Mouse (Mus musculus): ENCODE results near the gene Gstt2. TPM values are rescaled to one million over a fixed set of nuclear protein-coding genes. Genes with fewer than 3 reads are reported as not detected.
A peak's percentile ranks its signal among the peaks of the same experiment; 100 is the strongest.

Gstt2 gene
- total and polyA plus RNA-seq, 2 experiments from 2014 or later = 10.2 to 11.1 TPM

DNA sequence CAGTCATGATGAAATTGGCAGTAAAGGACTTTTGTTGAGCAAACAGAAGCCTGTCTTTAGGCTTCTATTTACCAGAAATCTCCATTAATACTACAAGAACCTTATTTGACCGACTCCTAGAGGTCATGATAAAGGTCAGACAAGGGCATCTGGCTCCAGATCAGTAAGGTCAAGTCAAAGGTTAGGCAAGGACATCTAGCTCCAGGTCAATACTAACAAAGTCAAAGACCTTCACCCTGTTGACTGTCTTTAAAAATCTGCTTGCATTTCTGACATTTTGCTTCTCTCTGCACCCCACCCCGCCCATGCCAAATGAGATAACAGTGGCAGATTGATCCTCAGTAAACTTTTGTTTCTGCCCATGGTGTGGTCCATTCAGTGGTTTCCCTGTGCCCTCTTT, 33.0 kb downstream of the Gstt2 start:
- no peak for TF ChIP-seq CTCF (IDR thresholded peaks at IDR 0.05; ENCODE audit: low read depth)
- Histone ChIP-seq H3K27ac (no peak overlapping the region), H3K9me3 (ENCODE audit: low read length) (no peaks in the 10 kb centered on the region), H3K4me3 (ENCODE audit: low read length) (no peak overlapping the region), H3K36me3 (ENCODE audit: insufficient read depth, low read length) (no peaks in the 10 kb centered on the region), H3K4me1 (ENCODE audit: insufficient read depth, low read length) (no peaks in the 10 kb centered on the region), H3K4me2 (ENCODE audit: low read depth, low read length) (no peak overlapping the region), H3K9ac (replicated peaks; ENCODE audit: low read length) (no peak overlapping the region), H3K27me3 (ENCODE audit: insufficient read depth, low read length) (no peaks in the 10 kb centered on the region)
- 75% methylated on average over 2 of the region's 2 CpGs for WGBS
- DNase-seq (ENCODE audit: low spot score) = no peak
- no peak for ATAC-seq

DNA sequence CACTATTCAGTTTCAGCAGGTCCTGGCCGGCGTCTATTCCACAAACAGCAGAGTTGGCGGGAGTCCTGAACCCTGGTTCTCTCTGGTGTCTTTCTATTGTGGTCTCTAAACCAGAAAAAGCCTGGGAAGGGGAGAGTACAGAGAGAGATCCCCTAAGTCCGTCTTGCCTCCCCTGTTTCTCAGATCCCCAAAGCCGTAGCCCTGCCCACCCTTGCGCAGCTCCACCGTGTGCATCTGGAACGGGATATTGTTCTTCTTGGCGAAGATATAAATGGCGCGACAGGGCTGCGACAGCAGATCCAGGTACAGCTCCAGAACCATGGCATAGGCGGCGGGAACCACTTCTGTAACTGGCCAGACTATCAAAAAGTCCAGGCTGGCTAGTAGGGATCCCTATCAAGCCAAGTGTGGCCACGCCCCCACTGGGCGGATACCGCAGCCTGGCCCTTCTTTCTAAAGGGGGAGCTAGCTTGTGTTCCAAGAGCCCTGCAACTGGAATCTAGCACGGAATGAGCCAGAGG, 39.0 kb downstream of the Gstt2 start, which contains the start of gene Gstt1:
Gstt1 (minus strand) TSS at position 409 of the 521 bp plus-strand sequence.
- peak within 1 kb of the TSS; percentile 38 for H3K4me3 ChIP-seq (ENCODE audit: low read length)
- H3K4me2 ChIP-seq (ENCODE audit: low read depth, low read length) = peak within 1 kb of the TSS; percentile 82
- no peak for TF ChIP-seq CTCF (IDR thresholded peaks at IDR 0.05; ENCODE audit: low read depth)
- DNase-seq (ENCODE audit: low spot score) (peak; percentile 48), ATAC-seq (peak; percentile 55)
- peak within 1 kb of the TSS; percentile 47 for H3K9ac ChIP-seq (replicated peaks; ENCODE audit: low read length)
- no peaks in the 10 kb centered on the region for H3K9me3 ChIP-seq (ENCODE audit: low read length)
- no peaks in the 10 kb centered on the region for H3K27me3 ChIP-seq (ENCODE audit: insufficient read depth, low read length)
- H3K4me1 ChIP-seq (ENCODE audit: insufficient read depth, low read length) = no peaks in the 10 kb centered on the region
- H3K36me3 ChIP-seq (ENCODE audit: insufficient read depth, low read length) = no peaks in the 10 kb centered on the region
- peak within 1 kb of the TSS; percentile 41; the same call in 1 of the 2 replicates for H3K27ac ChIP-seq
- WGBS = under 1% methylated on average over 18 of the region's 18 CpGs

DNA sequence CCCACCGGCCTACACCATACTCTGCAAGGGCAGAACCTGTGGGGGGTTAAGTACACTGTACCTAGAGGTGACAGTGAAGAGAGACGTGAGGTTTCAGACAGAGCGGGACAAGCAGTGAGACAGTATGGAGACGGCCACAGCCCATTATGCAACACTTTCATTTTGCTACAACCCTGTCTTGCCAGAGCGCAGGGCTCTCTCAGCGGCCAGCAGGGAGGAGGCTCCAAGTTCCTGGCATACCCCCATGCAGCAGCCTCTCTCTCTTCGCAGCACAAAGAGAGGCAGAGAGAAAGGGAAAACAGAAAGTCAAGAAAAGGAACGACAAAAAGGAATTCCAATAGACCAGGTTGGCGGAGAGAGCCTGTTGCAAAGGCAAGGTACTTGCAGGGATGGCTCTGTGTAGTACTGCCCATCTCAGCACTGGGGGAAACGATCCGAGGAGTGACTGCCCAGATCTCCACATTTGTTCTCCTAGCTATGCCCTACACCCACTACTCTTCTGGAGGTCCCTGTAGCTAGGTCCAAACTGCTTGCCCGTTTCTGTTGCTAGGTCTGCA, 39.5 kb downstream of the Gstt2 start:
- ATAC-seq (peak; percentile 78), DNase-seq (ENCODE audit: low spot score) (peak; percentile 52)
- Histone ChIP-seq H3K9ac (replicated peaks; ENCODE audit: low read length) (peak overlapping the region; percentile 47), H3K27me3 (ENCODE audit: insufficient read depth, low read length) (no peaks in the 10 kb centered on the region), H3K36me3 (ENCODE audit: insufficient read depth, low read length) (no peaks in the 10 kb centered on the region), H3K4me2 (ENCODE audit: low read depth, low read length) (peak overlapping the region; percentile 82), H3K9me3 (ENCODE audit: low read length) (no peaks in the 10 kb centered on the region), H3K4me1 (ENCODE audit: insufficient read depth, low read length) (no peaks in the 10 kb centered on the region), H3K27ac (peak overlapping the region; percentile 41; the same call in 1 of the 2 replicates), H3K4me3 (ENCODE audit: low read length) (peak overlapping the region; percentile 38)
- WGBS = under 1% methylated on average over 12 of the region's 12 CpGs
- TF ChIP-seq CTCF (IDR thresholded peaks at IDR 0.05; ENCODE audit: low read depth) = no peak

DNA sequence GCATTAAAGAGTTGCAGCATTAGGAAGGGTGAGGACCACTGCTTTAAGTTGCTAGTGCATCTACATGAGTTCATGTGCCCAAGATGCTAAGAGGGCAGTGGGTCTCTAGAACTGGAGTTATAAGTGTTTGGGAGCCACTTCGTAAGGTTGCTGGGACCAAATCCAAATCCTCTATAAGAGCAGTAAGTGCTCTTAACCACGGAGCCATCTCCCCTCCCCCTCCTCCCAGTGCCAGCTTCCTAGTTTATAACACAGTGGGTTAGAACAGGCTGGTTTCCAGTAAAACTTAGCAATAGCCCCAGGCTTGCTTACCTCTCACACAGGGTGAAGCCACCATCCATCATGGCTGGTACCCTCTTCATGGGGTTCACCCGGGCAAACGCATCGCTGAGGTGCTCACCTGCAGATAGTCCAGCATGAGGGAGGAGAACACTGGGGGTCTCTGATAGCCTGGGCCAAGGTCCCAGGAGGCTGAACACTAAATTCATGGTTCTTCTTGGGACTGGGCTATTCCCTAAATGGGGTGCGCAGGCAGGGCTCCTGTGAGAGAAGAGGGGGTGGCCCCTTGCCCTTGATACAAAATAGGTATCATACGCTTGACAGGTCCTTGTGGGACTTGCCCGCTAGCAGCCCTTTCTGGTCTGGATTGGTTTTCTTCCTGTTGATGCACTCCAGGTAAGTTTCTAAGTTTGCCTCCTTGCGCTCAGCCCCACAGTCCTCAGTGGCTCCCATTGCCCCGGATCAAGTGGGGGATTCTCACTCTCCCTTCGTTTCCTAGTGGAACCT, 40.3 kb downstream of the Gstt2 start:
- no peaks in the 10 kb centered on the region for H3K27me3 ChIP-seq (ENCODE audit: insufficient read depth, low read length)
- H3K36me3 ChIP-seq (ENCODE audit: insufficient read depth, low read length) = no peaks in the 10 kb centered on the region
- no peak overlapping the region for H3K9ac ChIP-seq (replicated peaks; ENCODE audit: low read length)
- no peak overlapping the region for H3K27ac ChIP-seq
- ATAC-seq = no peak
- H3K9me3 ChIP-seq (ENCODE audit: low read length) = no peaks in the 10 kb centered on the region
- no peak for DNase-seq (ENCODE audit: low spot score)
- 47% methylated on average over 11 of the region's 11 CpGs for WGBS
- peak overlapping the region; percentile 82 for H3K4me2 ChIP-seq (ENCODE audit: low read depth, low read length)
- TF ChIP-seq CTCF (IDR thresholded peaks at IDR 0.05; ENCODE audit: low read depth) = no peak
- H3K4me3 ChIP-seq (ENCODE audit: low read length) = peak overlapping the region; percentile 38
- H3K4me1 ChIP-seq (ENCODE audit: insufficient read depth, low read length) = no peaks in the 10 kb centered on the region

DNA sequence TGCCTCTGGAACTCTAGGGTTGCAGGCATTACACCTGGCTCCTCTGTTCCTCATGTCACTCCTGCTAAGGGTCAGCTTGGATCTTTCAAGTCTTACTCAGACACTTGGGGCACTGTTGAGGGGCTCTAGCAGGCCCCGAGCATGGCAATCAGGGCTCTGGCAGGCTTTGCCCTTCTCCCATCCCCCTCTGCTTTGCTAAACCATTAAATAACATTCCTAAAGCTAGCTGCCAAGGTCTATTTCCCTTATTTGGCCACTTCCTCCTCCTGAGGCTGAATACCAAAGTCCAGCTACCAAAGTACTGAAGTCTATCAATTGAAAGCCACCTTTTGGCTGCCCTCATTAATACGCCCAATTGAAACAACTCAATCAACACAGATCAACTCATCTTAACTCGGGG, 42.3 kb downstream of the Gstt2 start:
- ATAC-seq (peak; percentile 49; the same call in 1 of the 2 replicates), DNase-seq (ENCODE audit: low spot score) (peak; percentile 50)
- H3K27me3 ChIP-seq (ENCODE audit: insufficient read depth, low read length) = no peaks in the 10 kb centered on the region
- H3K4me2 ChIP-seq (ENCODE audit: low read depth, low read length) = no peak overlapping the region
- H3K4me3 ChIP-seq (ENCODE audit: low read length) = no peak overlapping the region
- H3K9ac ChIP-seq (replicated peaks; ENCODE audit: low read length) = no peak overlapping the region
- H3K27ac ChIP-seq = no peak overlapping the region
- TF ChIP-seq CTCF (IDR thresholded peaks at IDR 0.05; ENCODE audit: low read depth) = 0 out of 2 replicates have a peak, but pooled peaks have one; percentile 12
- no peaks in the 10 kb centered on the region for H3K4me1 ChIP-seq (ENCODE audit: insufficient read depth, low read length)
- H3K9me3 ChIP-seq (ENCODE audit: low read length) = no peaks in the 10 kb centered on the region
- no peaks in the 10 kb centered on the region for H3K36me3 ChIP-seq (ENCODE audit: insufficient read depth, low read length)
- WGBS = 32% methylated on average over 3 of the region's 3 CpGs

DNA sequence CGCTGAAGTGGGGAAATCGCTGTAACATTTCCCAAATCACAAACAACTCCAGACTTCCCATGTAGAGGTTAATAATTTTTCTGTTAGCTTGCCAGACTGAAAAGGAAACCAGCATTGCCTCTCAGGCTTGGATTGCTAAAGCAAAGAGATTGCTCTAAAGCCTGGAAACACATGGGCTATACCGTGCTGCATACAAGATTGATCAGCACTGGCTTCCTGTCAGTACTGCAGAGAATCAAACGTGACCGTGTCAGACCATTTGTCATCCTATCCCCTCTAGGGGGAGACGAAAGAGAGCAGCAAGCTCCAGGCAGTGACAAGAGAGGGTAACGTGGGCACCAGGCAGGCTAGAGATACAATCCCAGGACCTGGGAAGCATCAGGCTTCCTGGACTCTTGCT, 46.5 kb downstream of the Gstt2 start:
- peak; percentile 28 for TF ChIP-seq CTCF (IDR thresholded peaks at IDR 0.05; ENCODE audit: low read depth)
- H3K4me1 ChIP-seq (ENCODE audit: insufficient read depth, low read length) = no peaks in the 10 kb centered on the region
- 25% methylated on average over 7 of the region's 7 CpGs for WGBS
- no peaks in the 10 kb centered on the region for H3K27me3 ChIP-seq (ENCODE audit: insufficient read depth, low read length)
- no peak overlapping the region for H3K4me2 ChIP-seq (ENCODE audit: low read depth, low read length)
- H3K9me3 ChIP-seq (ENCODE audit: low read length) = no peaks in the 10 kb centered on the region
- no peak overlapping the region for H3K9ac ChIP-seq (replicated peaks; ENCODE audit: low read length)
- DNase-seq (ENCODE audit: low spot score) (peak; percentile 15), ATAC-seq (peak; percentile 15; the same call in 1 of the 2 replicates)
- H3K36me3 ChIP-seq (ENCODE audit: insufficient read depth, low read length) = no peaks in the 10 kb centered on the region
- H3K27ac ChIP-seq = no peak overlapping the region
- no peak overlapping the region for H3K4me3 ChIP-seq (ENCODE audit: low read length)
